Mouse (Mus musculus) common myeloid progenitor, adult 5-6 weeks (primary cell): ENCODE data around the gene Bud31. TPM values are rescaled to one million over a fixed set of nuclear protein-coding genes. Genes with fewer than 3 reads are reported as not detected.

Experiments
- ATAC-seq: replicated peaks from 2 replicates; pipeline ENCODE4 v1.8.0; 2016; ENCODE audit warnings: low read depth, mild to moderate bottlenecking, moderate TSS enrichment, inconsistent platforms; ENCODE audit not compliant: poor library complexity, severe bottlenecking
- total RNA-seq: library from RNA; stranded (forward); fragments of 200-1000, 187-1606 nt; gene quantifications from 2 replicates; pipeline ENCODE4 v1.2.3, GENCODE M21; 2017

Bud31 gene
- total RNA-seq, 1 experiment from 2014 or later = 188 TPM

- peak; percentile 98 for ATAC-seq
Observed at GRCm38 (mm10) chr5:145190875-145191798, 51.0 kb downstream of the Bud31 start.

DNA sequence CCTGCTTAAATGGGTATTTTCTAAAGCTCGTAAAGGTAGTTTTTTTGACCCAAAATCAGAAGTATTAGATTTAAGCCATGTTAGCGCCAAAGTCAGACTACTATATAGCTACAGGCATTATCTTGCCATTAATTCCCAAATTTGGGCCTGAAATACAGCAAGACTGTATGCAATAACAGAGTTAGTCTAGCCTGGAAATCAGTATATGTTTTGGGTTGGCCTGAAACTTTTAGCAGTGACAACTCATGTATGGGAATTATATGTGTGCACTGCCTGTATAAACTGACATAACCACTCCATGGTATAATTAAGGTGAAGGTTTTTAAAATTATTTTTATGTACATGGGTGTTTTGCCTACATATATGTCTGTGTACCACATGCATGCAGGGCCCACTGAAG, 51.8 kb downstream of the Bud31 start, which contains the start of gene Atp5j2:
Atp5j2 (minus strand) TSS at position 101 of the 400 bp plus-strand sequence.
- ATAC-seq = no peak

Other genes starting within 250 kb of the Bud31 start
- gene Smurf1, start 174.5 kb upstream of the Bud31 start, total RNA-seq = 3.1 and 4.4 TPM in 2 replicates
- gene Gm4871, start 107.6 kb upstream of the Bud31 start, total RNA-seq = not detected in 2 replicates
- gene 1700018F24Rik, start 97.4 kb upstream of the Bud31 start, total RNA-seq = not detected in 2 replicates
- gene Arpc1a, start 56.5 kb upstream of the Bud31 start, total RNA-seq = 57.1 and 89.3 TPM in 2 replicates
- gene Kpna7, start 56.3 kb upstream of the Bud31 start, total RNA-seq = not detected in 2 replicates
- 144 and 160 TPM in 2 replicates for gene Arpc1b, start 26.1 kb upstream of the Bud31 start, total RNA-seq
- gene Pdap1, start 124 bp upstream of the Bud31 start, total RNA-seq = 164 and 249 TPM in 2 replicates
- gene Ptcd1, start 26.7 kb downstream of the Bud31 start, total RNA-seq = 15.1 and 15.3 TPM in 2 replicates
- gene Cpsf4, start 26.9 kb downstream of the Bud31 start, total RNA-seq = 38.3 and 45.7 TPM in 2 replicates
- gene Atp5j2, start 51.7 kb downstream of the Bud31 start, total RNA-seq = 130 and 141 TPM in 2 replicates
- 21.9 and 22.0 TPM in 2 replicates for gene Zkscan14, start 61.5 kb downstream of the Bud31 start, total RNA-seq
- 6.9 and 7.2 TPM in 2 replicates for gene Zkscan5, start 64.2 kb downstream of the Bud31 start, total RNA-seq
- 43.1 and 58.1 TPM in 2 replicates for gene Zfp655, start 91.4 kb downstream of the Bud31 start, total RNA-seq
- 6.2 and 11.1 TPM in 2 replicates for gene Zscan25, start 140.1 kb downstream of the Bud31 start, total RNA-seq
- not detected in 2 replicates for gene Cyp3a57, start 204.9 kb downstream of the Bud31 start, total RNA-seq